Mouse (Mus musculus): ENCODE data around the gene Ttc8.

The Ttc8 gene

DNA sequence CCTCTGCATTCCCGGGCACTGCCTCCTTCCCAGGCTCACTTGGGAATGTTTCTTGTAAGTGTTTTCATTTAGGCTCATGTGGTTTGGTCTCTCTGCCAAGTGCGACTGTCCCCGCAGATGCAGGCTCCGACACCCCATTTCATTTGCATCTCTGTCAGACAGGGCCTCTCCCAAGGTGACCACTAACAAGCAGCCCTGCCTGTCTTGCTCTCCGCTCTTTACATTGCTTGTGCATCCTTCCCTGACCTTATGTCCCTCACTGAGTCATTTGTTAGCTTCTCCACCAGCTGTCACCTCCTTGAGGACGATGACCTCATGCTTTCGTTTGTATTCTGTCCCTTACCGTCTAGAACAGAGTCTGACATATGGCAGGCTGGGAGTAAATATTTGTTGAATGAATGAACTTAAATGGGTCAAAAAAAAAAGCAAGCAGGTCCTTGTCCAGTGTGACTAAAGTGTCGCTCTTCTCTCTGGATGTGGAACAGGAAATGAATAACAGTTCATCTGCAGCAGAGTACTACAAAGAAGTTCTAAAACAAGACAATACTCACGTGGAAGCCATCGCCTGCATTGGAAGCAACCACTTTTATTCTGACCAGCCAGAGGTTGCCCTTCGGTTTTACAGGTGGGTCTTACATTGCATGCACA lies 53.9 kb downstream of the Ttc8 start:
- no peak for DNase-seq

DNA sequence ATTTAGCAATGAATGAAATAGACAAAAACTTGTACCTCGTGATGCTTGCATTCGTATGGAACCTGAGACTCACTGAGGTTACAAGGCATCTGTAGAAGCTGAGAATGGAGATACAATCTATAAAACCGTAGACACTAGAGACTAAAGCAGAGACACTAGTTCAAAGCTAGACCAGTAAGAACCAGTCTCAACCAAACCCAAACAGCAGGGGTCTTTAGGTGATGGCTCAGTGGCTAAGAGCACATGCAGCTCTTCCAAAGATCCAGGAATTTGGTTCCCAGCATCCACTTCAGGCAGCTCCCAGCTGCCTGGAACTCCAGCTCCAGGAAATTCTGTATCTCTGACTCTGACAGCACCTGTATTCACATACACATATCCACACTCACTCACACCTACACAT lies 60.7 kb downstream of the Ttc8 start:
- DNase-seq: no peak

DNA sequence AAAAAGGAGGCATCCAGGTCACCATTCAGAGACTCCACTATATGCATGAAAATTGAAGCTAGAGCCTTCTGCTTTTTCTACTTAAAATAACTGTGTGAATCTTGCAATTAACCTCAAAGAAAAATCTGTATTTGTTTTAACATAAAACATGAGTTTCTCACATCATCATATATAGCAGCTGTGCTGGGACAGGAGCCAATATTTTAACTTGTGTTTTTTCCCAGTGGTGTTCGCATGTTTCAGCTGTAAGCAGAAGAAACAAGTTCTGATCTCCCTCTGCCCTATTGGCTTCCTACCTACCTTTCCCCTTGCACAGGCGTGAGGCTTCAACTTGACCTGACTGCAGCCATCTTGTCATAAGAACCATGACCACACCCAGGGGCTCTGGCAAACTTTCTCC lies 64.4 kb downstream of the Ttc8 start:
- no peak for DNase-seq

DNA sequence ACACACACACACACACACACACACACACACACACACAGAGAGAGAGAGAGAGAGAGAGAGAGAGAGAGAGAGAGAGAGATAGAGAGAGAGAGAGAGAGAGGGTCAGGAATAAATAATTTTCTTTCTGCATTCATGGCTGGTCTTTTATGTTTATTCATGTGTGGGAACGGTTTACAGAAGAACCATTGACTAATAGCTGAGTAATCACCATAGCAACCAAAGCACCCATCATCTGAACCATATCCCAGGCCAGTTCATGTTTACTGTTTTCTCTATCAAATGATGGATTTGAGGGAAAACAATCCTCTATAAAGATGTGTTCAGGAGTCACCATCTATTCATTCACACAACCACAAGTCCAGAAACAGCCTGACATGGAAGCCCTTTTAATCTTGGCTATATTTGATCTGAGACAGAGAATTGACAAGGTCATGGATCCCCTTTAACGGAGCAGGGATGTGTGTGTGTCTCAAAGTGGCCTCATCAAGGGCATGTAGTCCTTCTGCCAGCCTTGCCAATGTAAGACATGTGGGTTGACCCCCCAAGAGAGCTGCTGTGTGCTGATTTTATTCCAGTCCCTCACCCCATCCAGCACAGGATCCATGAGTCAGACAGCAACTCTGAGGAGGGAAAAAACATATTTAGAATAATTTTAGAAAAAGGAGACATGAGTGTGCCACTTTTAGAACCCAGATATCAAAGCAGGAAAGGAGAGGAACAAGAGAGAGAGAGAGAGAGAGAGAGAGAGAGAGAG lies 70.9 kb downstream of the Ttc8 start:
- DNase-seq: no peak

DNA sequence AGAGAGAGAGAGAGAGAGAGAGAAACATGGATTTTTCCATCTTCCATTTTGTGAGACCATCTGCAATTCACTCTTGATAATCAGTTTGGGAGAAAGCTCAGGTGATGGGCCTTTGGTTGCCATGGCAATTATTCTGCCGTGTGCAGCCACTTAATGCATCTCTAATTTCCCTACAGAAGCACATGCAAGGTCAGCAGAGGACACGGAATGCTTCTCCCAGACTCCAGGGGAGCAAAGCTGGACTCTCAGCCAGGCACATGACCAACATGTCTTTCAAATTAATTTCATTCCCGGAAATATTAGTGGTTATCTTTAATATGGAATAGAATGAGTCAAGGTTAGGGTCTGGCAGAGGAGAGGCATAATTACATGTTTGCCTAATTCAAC lies 71.4 kb downstream of the Ttc8 start:
- DNase-seq: no peak

DNA sequence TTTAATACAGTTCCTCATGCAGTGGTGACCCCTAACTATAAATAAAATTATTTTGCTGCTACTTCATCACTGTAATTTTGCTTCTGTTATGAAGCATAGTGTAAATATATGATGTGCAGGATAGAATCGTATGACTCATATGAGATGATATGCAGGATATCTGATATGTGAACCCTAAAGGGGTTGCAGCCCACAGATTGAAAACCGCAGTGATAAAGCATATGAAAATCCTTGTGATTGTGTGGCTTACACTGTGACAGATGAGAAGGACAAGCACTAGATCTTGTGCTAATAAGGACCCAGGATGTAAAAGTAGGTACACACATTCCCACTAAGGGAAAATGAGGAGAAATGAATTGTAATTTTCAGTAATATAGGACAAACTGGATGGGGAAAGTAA lies 73.4 kb downstream of the Ttc8 start:
- DNase-seq: no peak

DNA sequence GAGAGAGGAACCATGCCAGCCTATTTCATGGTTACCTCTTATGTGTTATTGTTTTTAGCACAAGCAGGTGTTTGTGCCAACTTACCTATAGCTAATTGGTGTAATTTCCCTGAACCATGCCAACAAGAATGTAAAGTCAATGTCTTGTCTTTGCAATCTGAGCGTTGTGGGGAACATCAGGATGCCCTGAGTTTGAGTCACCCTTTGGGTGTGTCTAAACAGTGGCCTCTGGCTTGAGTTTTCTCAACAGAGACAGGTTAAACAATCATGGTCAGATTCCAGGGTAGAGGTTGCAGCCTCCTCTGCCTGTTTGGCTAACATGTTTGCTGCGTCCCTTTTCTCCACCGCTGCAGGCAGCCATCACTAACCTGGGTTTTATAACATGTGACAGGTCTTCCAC lies 74.0 kb downstream of the Ttc8 start:
- DNase-seq: no peak

DNA sequence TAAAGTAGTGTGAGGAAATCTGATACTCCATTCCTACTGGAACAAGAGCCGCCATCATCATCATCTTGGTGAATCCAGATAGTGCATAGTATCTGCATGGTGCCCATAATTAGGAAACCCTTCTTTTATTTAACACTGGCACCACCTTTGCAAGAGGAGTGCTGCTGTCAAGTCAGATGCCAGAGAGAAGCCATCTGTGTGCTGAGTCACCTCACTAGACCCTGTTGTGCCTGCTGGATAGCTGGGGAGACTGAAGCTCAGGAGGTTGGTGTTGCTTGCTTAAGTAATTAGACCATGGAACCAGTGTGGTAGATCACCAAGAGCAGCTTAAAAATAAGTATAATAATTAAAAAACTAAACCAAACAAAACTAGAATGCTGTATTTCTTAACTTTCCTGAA lies 75.5 kb downstream of the Ttc8 start:
- no peak for DNase-seq

DNA sequence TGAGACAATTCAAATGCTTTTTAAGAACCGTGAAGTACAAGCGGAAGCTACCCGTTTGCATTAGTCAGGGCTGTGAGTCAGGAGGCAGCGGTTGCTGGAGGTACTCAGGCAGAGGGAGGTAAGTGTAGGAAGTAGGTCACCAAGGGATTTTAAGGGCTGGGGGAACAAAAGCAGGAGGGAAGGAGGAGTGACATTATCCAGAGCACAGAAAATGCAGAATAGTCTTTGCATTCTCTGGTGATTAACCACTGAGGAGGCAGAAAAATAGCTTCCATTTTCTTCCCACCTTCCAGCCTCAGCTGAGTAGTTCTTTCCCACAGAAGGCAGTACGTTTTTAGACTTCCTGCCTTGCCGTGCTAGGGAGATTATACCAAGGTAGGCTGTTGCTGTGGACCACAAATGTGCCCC lies 76.2 kb downstream of the Ttc8 start:
- no peak for DNase-seq

DNA sequence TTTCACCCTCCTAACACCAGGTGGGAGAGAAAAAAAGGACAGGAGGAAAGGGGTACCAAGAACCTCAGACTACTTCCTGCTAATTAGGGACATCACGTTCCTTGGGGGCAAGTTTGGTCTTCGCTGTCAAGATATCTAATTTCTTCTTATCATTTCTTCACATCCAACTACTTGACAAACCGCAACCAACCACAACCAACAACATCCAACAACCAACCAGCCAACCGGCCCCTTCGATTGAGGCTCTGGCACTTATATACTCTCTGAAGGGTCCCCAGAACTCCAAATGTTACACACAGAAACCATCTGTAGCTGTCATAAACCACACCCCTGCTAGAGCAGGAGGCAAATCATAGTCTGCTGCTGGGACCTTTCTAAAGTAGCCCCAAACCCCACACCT lies 76.7 kb downstream of the Ttc8 start:
- DNase-seq: no peak

DNA sequence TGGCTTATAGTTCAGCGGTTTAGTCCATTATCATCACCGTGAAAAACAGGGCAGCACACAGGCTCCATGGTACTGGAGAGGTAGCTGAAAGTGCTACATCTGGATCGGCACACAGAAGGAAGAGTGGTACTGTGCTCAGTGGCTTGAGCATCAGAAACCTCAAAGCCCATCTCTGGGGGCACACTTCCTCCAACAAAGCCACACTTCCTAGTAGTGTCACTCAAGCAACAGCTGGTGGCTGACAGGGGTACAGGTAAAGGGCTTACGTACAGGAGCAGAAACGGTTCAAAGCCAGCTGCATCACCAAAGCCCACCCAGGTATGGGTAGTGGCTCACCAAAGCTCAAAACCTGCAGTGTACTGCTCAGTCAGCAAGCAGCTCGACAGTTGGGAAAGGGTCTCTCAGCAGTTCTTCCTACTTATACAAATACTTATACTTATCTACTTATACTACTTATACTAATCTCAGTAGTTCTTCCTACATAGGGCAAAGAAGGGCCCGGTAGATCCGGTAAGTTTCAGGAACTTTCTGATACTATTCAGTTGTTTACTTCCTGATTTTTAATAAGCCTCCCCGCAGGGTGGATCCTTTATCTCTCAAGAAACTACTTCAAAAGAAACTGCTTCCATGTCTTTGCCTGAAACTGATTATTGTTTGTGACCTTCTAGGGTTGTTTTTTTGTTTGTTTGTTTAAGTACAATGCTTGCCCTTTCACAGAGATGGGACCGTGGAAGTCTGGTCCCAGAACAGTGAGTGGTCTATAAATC lies 78.5 kb downstream of the Ttc8 start:
- DNase-seq: no peak

DNA sequence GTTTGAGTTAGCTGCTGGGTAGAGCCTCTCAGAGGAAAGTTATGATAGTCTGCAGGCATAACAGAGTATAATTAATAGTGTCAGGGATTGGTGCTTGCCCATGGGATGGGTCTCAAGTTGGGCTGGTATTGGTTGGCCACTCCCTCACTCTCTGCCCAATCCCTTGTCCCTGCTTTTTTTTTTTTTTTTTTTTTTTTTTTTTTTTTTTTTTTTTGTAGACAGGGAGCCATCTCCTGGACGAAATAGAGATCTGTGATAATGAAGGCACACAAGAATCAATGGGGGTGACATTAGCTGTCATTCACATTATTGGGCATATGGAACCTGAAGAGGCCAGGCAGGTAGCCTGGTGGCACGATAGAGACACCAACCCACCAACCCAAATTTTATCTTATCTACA lies 79.9 kb downstream of the Ttc8 start:
- DNase-seq: no peak

DNA sequence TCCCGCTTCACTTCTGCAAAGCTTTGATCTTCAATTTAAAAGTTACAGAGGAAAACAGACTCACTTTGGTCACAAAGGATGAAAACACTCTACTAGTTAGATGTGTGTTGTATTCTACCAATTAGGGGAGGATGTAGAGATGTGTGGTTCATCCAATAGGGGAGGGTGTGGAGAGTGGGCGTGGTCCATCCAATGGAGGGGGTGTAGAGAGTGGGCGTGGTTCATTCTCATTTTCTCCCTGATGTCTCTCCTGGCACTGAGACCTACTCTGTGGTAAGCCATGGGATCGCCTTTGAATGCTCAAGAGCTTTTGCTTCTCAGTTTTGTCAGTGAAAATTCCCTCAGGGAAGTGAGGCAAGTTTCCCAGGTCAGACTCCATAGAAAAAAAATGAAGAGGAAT lies 82.7 kb downstream of the Ttc8 start:
- no peak for DNase-seq

DNA sequence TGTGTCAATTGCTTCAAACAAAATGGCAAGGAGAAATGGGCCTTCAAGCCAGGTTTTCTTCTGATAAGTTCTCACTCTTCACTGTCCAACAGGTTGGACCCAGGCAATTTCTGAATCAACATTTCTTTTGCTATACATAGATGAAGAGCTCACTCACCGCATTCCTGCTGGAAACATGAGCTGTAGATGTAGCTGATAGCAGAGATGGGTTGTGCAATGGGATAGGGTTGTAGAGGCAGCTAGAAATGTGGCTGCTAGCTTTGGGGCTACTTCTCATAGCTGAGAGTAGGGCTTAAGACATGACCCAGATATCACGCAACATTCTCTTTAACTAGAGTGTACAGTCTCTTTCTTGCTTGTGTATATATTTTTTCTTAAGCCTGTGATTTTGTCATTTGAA lies 84.4 kb downstream of the Ttc8 start:
- DNase-seq: no peak

DNA sequence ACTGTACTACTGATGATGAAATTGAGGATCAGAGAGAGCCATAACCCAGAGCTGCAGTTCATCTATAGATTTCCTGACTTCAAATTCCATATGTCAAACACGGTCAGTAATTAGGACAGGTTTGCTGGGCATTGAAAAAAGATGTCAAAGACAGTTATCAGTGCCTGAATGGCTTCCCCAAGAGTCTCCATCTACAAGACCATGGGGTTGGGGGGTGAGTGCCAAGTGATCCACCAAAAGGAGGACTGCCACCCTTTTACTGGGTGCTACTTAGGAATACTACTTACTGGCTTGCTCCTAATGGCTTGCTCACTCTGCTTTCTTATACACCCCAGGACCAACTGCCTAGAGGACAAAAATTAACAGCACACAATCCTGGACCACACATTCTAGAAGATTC lies 88.4 kb downstream of the Ttc8 start:
- no peak for DNase-seq

DNA sequence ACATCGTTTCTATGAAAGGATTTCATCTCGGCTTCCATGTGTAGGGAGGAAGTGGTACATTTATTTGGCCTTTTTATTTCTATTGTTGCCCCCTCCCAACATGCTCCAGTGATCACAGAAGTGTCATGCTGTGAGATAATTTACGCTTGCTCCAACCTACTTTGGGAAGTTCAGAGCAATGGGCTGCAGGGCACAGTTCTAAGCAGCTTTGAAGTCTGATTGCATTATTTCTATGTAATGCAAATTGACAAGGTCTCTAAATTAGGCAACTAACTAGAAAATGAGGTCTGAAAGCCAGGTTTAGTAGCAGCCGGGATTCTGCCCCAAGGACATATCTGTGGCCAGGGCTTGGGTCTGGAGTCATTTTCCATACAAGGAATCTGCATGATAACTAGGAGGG lies 89.1 kb downstream of the Ttc8 start:
- no peak for DNase-seq

DNA sequence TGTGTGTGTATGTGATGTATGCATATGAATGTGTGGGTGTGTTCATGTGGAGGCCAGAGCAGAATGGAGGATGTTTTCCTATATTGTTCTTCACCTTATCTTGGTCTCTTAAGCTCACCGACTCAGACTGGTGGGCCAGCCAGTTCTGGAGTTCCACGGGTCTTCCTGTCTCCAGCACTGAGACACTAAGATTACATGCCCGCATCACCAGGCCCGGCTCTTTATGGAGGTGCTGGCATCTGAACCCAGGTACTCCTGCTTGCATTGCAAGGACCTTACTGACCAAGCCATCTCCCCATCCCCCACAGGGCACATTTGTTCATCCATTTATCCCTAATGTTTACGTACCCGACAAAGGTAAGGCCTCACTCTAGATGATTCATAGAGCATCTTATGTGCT lies 89.7 kb downstream of the Ttc8 start:
- no peak for DNase-seq

DNA sequence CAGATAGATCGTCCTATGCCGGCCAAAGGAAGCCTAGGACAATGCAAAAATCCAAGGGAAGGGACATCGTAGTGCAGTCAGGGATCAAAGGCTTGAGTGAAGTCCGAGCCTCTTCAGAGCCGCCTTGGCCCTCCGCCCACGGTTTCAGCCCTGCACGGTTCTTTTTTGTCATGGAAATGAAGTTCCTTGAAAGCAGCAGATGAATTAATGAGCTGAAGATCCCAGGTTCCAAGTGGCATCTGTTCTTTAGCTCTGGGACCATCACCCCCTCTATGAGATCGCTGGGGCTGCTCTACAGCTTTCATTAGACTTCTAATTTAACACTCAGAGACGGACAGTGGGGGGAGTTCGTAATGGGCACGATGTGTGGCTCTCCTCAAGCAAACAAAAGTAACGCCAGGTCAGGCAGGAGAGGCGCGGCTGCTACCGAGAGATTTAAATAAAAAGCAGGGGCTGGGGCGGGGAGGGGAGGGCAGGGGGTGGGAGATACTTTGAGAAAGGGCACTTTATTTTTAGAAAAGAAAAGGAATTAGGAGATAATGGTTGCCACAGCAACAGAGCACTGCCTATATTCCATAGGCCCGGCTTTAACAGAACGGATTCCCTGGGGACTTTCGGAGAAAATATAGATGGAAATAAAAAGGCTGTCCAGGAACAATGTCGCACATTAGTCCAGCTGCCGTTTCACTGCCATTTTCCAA lies 90.9 kb downstream of the Ttc8 start:
- no peak for DNase-seq

DNA sequence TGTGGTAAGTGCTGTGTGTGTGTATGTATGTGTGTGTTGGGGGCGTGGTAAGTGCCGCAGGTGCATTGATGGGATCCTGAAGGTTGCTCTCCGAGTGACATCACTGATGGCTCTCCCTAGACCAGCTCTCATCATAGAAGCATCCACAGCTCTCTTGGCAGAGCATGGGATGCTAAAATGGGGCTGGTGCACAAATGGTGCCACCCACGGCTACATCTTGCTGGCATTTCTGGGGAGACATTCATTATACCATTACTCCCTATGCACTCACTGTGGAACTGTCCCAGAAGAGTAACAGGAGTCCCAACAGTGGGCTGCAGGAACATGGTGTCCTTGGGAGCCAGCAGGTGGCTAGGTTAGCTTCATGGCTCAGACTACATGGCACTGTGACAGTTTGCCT lies 95.5 kb downstream of the Ttc8 start:
- DNase-seq: no peak

DNA sequence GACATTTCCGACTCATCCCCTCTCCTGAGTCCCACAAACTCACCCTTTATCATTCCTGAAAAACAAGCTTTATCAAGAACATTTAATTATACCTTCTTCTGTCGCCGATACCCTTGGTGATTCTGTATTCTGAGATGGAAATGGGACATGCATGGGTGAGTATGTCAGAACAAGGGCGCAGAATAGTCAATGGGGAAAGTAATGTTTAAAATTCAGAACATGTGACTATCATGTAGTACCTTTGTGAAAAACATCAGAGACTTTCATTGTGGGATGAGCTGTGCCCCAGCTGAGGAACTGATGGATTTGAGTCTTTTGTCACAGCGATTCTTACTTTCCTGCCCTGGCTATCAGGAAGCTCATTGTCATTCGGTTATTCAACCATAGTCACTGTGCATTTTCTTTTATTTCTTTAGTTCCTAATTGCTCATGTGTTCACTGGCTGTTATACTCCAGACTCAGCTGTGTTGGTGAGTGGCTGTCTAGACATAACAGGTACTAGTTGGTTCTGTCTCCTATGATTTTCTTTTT lies 104.1 kb downstream of the Ttc8 start:
- DNase-seq: no peak

DNA sequence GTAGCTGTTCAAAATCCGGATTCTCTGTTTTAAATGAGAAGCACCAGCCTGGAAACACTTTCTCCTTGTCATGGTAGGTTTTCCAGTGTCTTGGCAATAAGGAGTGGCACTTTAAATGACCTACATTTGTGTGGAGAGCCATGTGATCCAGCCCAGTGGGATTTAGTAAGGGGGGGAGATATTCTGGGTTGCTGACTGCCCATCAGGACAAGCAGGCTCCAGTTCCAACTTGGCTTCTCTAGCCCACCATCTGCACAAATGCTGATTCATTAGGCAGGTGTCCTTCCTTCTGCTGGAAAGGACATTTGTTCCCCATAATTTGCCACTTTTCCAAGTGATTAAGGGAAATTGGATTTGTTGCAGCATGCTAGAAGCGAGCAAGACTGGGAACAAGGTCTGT lies 105.9 kb downstream of the Ttc8 start:
- DNase-seq: no peak

DNA sequence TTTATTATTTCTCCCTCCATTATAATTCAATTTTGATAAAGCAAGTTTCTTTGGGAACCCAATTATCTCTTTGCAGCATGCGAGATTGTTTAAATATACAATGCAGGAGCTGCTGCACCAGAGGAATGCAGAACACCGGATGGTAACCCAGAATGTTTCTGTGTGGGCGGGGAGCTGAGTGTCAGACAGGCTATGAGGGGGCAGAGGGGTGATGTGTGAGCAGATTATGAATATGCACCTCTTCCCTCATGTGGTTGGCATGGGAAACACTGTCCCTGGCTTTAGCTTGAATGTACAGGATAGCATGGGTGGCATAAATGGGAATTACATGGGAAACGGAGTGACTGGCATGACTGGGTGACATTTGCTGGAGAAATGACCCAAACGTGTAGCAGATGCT lies 108.3 kb downstream of the Ttc8 start:
- DNase-seq: no peak

DNA sequence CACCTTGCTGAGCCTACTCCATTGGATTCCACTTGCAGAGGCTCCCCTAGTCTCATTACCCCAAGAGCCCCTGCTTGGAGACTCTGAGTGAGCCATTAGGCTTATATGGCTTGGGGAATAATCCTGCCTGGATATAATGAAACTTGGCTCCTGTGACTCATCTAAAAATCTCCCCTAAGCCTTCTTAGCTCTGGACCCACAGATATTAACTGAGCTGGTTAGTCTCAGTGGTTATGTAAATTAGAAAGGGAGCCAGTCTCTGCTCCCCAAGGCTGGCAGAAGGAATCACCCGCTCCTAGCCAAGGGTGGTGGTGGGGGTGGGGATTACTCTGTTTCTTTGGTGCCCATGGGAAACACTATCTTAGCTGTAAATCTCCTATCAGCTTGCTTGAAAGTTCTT lies 109.6 kb downstream of the Ttc8 start:
- DNase-seq: no peak

Data from kidney, adult 18-20 months (tissue).